Mouse (Mus musculus): ENCODE results near the gene Bcar3. TPM values are rescaled to one million over a fixed set of nuclear protein-coding genes. Genes with fewer than 3 reads are reported as not detected.
A peak's percentile ranks its signal among the peaks of the same experiment; 100 is the strongest.

Bcar3 gene
- polyA plus RNA-seq, 1 experiment from 2014 or later: 4.8 TPM

GRCm38 (mm10) chr3:122364565-122364964 is 70.6 kb downstream of the Bcar3 start:
- WGBS: 58% methylated on average over 3 of the region's 3 CpGs
- Histone ChIP-seq H3K4me1 (peaks cover 25% of the 10 kb centered on the region), H3K4me2 (peak overlapping the region; percentile 36; the same call in 1 of the 2 replicates), H3K9me3 (no peaks in the 10 kb centered on the region), H3K27me3 (replicated peaks) (no peaks in the 10 kb centered on the region; the same call in none of the 2 replicates), H3K36me3 (no peaks in the 10 kb centered on the region), H3K4me3 (no peak overlapping the region), H3K27ac (replicated peaks) (no peak overlapping the region), H3K9ac (no peak overlapping the region)
- ATAC-seq (ENCODE audit: extremely low read depth, insufficient number of reproducible peaks, low FRiP score, low TSS enrichment): no peak

GRCm38 (mm10) chr3:122365326-122365725 is 71.4 kb downstream of the Bcar3 start:
- peak overlapping the region; percentile 52 for H3K9ac ChIP-seq
- peaks cover 24% of the 10 kb centered on the region for H3K4me1 ChIP-seq
- H3K4me3 ChIP-seq: no peak overlapping the region
- no peaks in the 10 kb centered on the region for H3K27me3 ChIP-seq (replicated peaks)
- H3K36me3 ChIP-seq: no peaks in the 10 kb centered on the region
- WGBS: 9% methylated on average over 3 of the region's 3 CpGs
- H3K27ac ChIP-seq (replicated peaks): peak overlapping the region; percentile 67
- H3K9me3 ChIP-seq: no peaks in the 10 kb centered on the region
- H3K4me2 ChIP-seq: peak overlapping the region; percentile 36
- ATAC-seq (ENCODE audit: extremely low read depth, insufficient number of reproducible peaks, low FRiP score, low TSS enrichment): no peak

GRCm38 (mm10) chr3:122371646-122372341 is 77.9 kb downstream of the Bcar3 start:
- Histone ChIP-seq H3K4me1 (peaks cover 20% of the 10 kb centered on the region), H3K36me3 (no peaks in the 10 kb centered on the region), H3K4me2 (no peak overlapping the region), H3K4me3 (no peak overlapping the region), H3K27me3 (replicated peaks) (no peaks in the 10 kb centered on the region; the same call in 1 of the 2 replicates), H3K27ac (replicated peaks) (peak overlapping the region; percentile 24; the same call in 1 of the 2 replicates), H3K9me3 (no peaks in the 10 kb centered on the region), H3K9ac (no peak overlapping the region)
- no peak for ATAC-seq (ENCODE audit: extremely low read depth, insufficient number of reproducible peaks, low FRiP score, low TSS enrichment)
- WGBS: 72% methylated on average over 8 of the region's 8 CpGs

- WGBS: 36% methylated on average over 4 of the region's 4 CpGs
Measured at GRCm38 (mm10) chr3:122372617-122373016, 78.7 kb downstream of the Bcar3 start.

GRCm38 (mm10) chr3:122376011-122376410 is 82.1 kb downstream of the Bcar3 start:
- Histone ChIP-seq H3K36me3 (no peaks in the 10 kb centered on the region), H3K4me3 (no peak overlapping the region), H3K9me3 (no peaks in the 10 kb centered on the region), H3K27me3 (replicated peaks) (peaks cover 8% of the 10 kb centered on the region; the same call in 1 of the 2 replicates), H3K9ac (no peak overlapping the region), H3K4me1 (peaks cover 32% of the 10 kb centered on the region), H3K4me2 (no peak overlapping the region), H3K27ac (replicated peaks) (peak overlapping the region; percentile 77)
- no peak for ATAC-seq (ENCODE audit: extremely low read depth, insufficient number of reproducible peaks, low FRiP score, low TSS enrichment)

More at GRCm38 (mm10) chr3:122372617-122373016, 78.7 kb downstream of the Bcar3 start:
- Histone ChIP-seq H3K27me3 (replicated peaks) (no peaks in the 10 kb centered on the region; the same call in 1 of the 2 replicates), H3K4me2 (no peak overlapping the region), H3K4me1 (peaks cover 28% of the 10 kb centered on the region), H3K4me3 (no peak overlapping the region), H3K9me3 (no peaks in the 10 kb centered on the region), H3K27ac (replicated peaks) (peak overlapping the region; percentile 24), H3K9ac (no peak overlapping the region), H3K36me3 (no peaks in the 10 kb centered on the region)
- ATAC-seq (ENCODE audit: extremely low read depth, insufficient number of reproducible peaks, low FRiP score, low TSS enrichment): no peak

DNA sequence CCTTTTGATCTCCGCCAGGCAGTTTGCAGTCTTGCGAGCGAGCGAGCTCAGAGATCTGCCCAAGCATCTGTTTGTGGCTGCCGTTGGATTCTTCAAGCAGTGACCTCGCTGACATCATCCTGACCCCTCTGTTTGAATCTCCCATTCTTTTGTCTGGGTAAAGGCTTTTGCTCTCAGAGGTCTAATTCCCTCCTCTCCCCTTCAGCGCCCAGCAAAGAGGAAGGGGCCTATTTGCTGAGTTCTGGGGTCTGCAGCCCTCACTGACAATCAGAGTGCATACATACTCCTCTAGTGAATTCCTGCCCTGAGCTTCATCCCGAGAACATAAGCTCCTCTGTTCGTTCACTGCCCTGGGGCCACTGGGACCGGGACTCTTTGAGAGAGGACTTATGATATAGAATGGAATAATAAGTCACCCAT is 82.5 kb downstream of the Bcar3 start:
- no peak for ATAC-seq (ENCODE audit: extremely low read depth, insufficient number of reproducible peaks, low FRiP score, low TSS enrichment)
- Histone ChIP-seq H3K27ac (replicated peaks) (peak overlapping the region; percentile 77), H3K27me3 (replicated peaks) (peaks cover 8% of the 10 kb centered on the region; the same call in 1 of the 2 replicates), H3K9me3 (no peaks in the 10 kb centered on the region), H3K4me1 (peaks cover 32% of the 10 kb centered on the region), H3K9ac (no peak overlapping the region), H3K4me2 (no peak overlapping the region), H3K36me3 (no peaks in the 10 kb centered on the region), H3K4me3 (no peak overlapping the region)
- WGBS: 51% methylated on average over 10 of the region's 10 CpGs

GRCm38 (mm10) chr3:122376841-122377464 is 83.0 kb downstream of the Bcar3 start:
- H3K9ac ChIP-seq: no peak overlapping the region
- peaks cover 8% of the 10 kb centered on the region; the same call in 1 of the 2 replicates for H3K27me3 ChIP-seq (replicated peaks)
- no peak overlapping the region for H3K4me2 ChIP-seq
- peaks cover 30% of the 10 kb centered on the region for H3K4me1 ChIP-seq
- H3K9me3 ChIP-seq: no peaks in the 10 kb centered on the region
- no peaks in the 10 kb centered on the region for H3K36me3 ChIP-seq
- WGBS: 44% methylated on average over 8 of the region's 8 CpGs
- H3K4me3 ChIP-seq: no peak overlapping the region
- ATAC-seq (ENCODE audit: extremely low read depth, insufficient number of reproducible peaks, low FRiP score, low TSS enrichment): no peak
- peak overlapping the region; percentile 77 for H3K27ac ChIP-seq (replicated peaks)

GRCm38 (mm10) chr3:122378634-122379033 is 84.7 kb downstream of the Bcar3 start:
- Histone ChIP-seq H3K4me1 (peaks cover 22% of the 10 kb centered on the region), H3K27me3 (replicated peaks) (peaks cover 8% of the 10 kb centered on the region; the same call in 1 of the 2 replicates), H3K9me3 (no peaks in the 10 kb centered on the region), H3K27ac (replicated peaks) (no peak overlapping the region), H3K4me3 (no peak overlapping the region), H3K36me3 (no peaks in the 10 kb centered on the region), H3K9ac (no peak overlapping the region), H3K4me2 (no peak overlapping the region)
- WGBS: 59% methylated on average over 6 of the region's 6 CpGs
- ATAC-seq (ENCODE audit: extremely low read depth, insufficient number of reproducible peaks, low FRiP score, low TSS enrichment): no peak

DNA sequence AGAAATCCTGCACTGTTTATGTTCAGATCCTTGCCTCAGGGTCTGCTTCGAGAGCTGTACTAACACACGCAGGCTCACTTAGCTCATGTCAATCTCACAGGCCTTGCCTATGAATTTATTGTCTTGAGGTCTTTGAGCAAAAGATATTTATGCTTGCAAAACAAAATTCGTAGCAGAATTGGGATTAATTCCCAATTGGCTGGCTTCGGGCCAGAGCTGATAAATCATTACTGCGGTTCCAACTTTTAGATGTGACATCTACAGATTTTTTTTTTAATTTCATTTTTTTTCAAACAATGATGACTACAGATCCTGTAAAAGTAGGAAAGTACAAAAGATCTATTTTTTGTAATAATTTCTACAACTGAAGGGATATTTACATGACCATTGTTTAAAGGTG is 86.8 kb downstream of the Bcar3 start:
- H3K4me3 ChIP-seq: no peak overlapping the region
- H3K9me3 ChIP-seq: no peaks in the 10 kb centered on the region
- H3K4me2 ChIP-seq: no peak overlapping the region
- no peak for ATAC-seq (ENCODE audit: extremely low read depth, insufficient number of reproducible peaks, low FRiP score, low TSS enrichment)
- no peak overlapping the region for H3K9ac ChIP-seq
- peaks cover 26% of the 10 kb centered on the region for H3K4me1 ChIP-seq
- H3K27me3 ChIP-seq (replicated peaks): 0 out of 2 replicates have a peak, but pooled peaks cover 8% of the 10 kb centered on the region
- H3K36me3 ChIP-seq: no peaks in the 10 kb centered on the region
- 80% methylated on average over 5 of the region's 5 CpGs for WGBS
- no peak overlapping the region for H3K27ac ChIP-seq (replicated peaks)

GRCm38 (mm10) chr3:122381591-122381990 is 87.7 kb downstream of the Bcar3 start:
- no peak for ATAC-seq (ENCODE audit: extremely low read depth, insufficient number of reproducible peaks, low FRiP score, low TSS enrichment)
- H3K4me1 ChIP-seq: peaks cover 17% of the 10 kb centered on the region
- H3K36me3 ChIP-seq: no peaks in the 10 kb centered on the region
- WGBS: 82% methylated on average over 3 of the region's 3 CpGs
- H3K4me3 ChIP-seq: no peak overlapping the region
- H3K27me3 ChIP-seq (replicated peaks): 0 out of 2 replicates have a peak, but pooled peaks cover 8% of the 10 kb centered on the region
- H3K9ac ChIP-seq: no peak overlapping the region
- no peaks in the 10 kb centered on the region for H3K9me3 ChIP-seq
- no peak overlapping the region for H3K4me2 ChIP-seq
- H3K27ac ChIP-seq (replicated peaks): no peak overlapping the region

DNA sequence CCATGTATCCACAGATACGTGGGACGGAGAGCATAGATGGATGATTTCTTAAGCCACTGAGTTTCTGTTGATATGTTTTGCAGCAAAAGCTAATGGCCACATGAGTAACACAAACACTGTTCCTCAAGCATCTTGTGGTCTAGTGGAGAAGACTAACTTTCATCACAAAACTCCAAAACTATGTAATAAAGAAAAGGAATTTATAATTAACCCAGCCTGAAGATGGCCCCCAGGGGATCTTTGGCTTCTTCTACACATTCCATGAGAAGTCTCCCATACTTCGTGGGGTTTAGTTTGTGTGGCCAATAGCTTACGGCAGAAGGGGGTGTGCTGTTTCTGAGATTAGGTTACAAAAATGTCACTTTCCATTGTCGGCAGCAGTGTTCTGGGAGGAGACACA is 92.5 kb downstream of the Bcar3 start:
- 0 out of 2 replicates have a peak, but pooled peaks cover 2% of the 10 kb centered on the region for H3K27me3 ChIP-seq (replicated peaks)
- H3K27ac ChIP-seq (replicated peaks): no peak overlapping the region
- no peaks in the 10 kb centered on the region for H3K36me3 ChIP-seq
- no peak overlapping the region for H3K4me3 ChIP-seq
- no peak for ATAC-seq (ENCODE audit: extremely low read depth, insufficient number of reproducible peaks, low FRiP score, low TSS enrichment)
- WGBS: 84% methylated on average over 5 of the region's 5 CpGs
- H3K9ac ChIP-seq: no peak overlapping the region
- H3K4me1 ChIP-seq: peaks cover 4% of the 10 kb centered on the region; the same call in 1 of the 2 replicates
- no peaks in the 10 kb centered on the region for H3K9me3 ChIP-seq
- no peak overlapping the region for H3K4me2 ChIP-seq
